Mouse (Mus musculus): ENCODE measurements around the gene Cfdp1. TPM values are rescaled to one million over a fixed set of nuclear protein-coding genes. Genes with fewer than 3 reads are reported as not detected.

The Cfdp1 gene
- total RNA-seq, 4 experiments from 2014 or later, result 27.4 to 37.6 (median 32.7) TPM

DNA sequence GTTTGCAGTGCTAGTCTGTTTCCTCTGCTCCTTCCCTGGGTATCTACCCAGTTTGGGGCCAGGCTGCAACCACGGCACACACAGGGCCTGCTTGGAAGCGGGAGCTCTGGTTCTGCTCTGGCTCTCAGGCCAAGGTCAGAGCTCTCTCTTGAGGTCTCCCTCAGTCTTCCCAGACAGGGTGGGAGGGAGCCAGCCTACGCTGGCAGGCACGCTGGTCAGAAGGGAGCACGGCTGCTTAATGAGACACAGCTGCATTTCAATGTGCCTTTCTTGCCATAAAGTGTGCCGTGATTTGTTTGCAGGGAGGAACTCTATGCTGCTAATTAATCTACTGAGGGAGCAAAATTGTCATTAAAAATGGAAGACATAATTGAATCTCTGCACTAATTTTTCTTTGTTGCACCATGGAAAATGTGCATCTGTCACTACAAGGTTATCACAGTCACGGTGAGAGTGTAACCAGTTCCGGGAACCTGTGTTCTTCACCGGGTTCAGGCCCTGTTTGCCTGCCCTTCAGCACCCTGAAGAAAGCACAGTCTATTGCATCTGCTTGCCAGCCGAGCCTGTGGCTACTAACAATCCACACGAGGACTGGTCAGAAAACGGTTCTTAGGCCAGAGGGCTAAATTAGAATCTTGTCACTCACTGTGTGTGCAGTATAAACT, 84.2 kb downstream of the Cfdp1 start:
- DNase-seq (ENCODE audit: low spot score), result no peak

GRCm38 (mm10) chr8:111769296-111769695, 84.8 kb downstream of the Cfdp1 start:
- DNase-seq (ENCODE audit: low spot score), result no peak

- no peak for DNase-seq (ENCODE audit: low spot score)
Observed at GRCm38 (mm10) chr8:111768651-111769050, 85.4 kb downstream of the Cfdp1 start.

DNA sequence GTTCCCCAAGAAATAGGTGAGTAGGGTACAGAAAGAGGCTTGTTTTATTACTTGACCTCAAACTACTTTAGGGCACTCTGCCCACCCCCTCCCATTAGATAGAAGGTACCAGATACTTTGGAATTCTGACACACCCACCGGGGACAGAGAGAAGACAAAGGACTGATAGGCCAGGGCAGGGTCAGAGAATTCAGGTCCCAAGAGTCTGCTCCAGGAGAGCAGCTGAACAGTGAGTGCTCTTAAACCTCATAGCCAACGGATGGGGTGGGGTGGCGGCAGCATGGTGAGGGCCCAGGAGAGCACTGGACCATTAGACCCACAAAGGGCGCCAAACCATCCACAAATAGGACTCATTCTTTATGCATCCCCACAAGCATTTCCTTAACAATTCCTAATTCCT, 88.5 kb downstream of the Cfdp1 start:
- DNase-seq (ENCODE audit: low spot score), result no peak

- no peak for DNase-seq (ENCODE audit: low spot score)
Observed at GRCm38 (mm10) chr8:111765096-111765495, 89.0 kb downstream of the Cfdp1 start.

DNA sequence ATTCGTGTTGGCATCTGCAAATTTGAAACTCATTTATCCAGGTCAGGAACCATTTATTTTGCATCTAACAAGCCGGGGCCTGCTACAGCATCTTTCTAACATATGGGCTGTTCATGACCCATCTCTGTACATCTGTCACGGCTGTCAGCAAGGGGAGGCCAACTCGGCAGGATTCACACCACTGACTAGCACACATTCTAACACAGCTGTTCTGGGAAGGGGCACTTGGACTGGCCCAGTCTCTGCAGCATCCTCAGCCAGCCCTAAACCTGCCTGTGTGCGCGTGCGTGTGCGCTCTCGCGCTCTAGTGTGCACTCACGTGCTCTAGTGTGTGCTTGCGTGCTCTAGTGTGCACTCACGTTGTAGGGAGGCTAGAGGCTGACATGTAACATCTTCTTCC, 93.4 kb downstream of the Cfdp1 start:
- DNase-seq (ENCODE audit: low spot score), result no peak

- no peak for DNase-seq (ENCODE audit: low spot score)
Observed at GRCm38 (mm10) chr8:111758817-111759216, 95.3 kb downstream of the Cfdp1 start.

DNA sequence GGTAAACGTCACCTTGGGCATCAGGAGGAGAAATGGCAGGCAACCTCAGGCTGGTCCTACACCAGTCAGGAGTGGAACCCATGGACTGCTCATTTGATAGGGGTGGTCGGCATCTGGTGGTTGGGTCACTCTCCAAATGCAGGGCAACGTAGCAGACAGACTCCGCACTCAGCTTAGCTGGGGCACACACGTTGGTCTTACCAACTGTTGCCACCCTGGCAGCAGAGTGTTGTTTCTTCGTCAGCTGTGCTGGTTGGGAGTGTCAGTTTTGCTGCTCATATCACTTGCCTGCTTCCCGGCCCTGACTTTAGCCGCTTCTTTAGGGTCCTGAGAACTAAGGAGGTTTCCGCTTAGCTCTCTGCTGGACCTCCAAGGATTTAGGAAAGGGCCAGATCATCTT, 96.5 kb downstream of the Cfdp1 start:
- no peak for DNase-seq (ENCODE audit: low spot score)

DNA sequence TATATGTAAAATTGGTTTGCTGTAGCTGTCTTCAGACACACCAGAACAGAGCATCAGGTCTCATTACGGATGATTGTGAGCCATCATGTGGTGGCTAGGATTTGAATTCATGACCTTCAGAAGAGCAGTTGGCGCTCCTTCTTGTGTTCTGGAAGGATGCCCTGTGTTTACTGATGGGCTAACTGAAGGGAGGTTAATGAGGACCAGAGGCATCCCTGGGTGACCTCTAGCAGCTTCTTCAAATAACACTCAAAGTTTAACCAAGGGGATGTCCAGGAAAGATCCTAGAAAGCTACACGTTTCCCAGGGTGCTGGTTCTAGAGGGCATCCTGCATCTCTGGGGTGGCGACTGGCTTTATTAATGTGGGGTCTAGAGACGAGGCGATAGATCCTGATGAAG, 99.4 kb downstream of the Cfdp1 start:
- no peak for DNase-seq (ENCODE audit: low spot score)

- no peak for DNase-seq (ENCODE audit: low spot score)
Observed at GRCm38 (mm10) chr8:111754088-111754487, 100.0 kb downstream of the Cfdp1 start.

GRCm38 (mm10) chr8:111748766-111749165, 105.3 kb downstream of the Cfdp1 start:
- no peak for DNase-seq (ENCODE audit: low spot score)

- no peak for DNase-seq (ENCODE audit: low spot score)
Observed at GRCm38 (mm10) chr8:111747866-111748649, 106.0 kb downstream of the Cfdp1 start.

GRCm38 (mm10) chr8:111746582-111747465, 107.3 kb downstream of the Cfdp1 start:
- no peak for DNase-seq (ENCODE audit: low spot score)

- peak; percentile 74 for DNase-seq (ENCODE audit: low spot score)
Observed at GRCm38 (mm10) chr8:111745591-111746418, 108.3 kb downstream of the Cfdp1 start.

- no peak for DNase-seq (ENCODE audit: low spot score)
Observed at GRCm38 (mm10) chr8:111745086-111745485, 109.0 kb downstream of the Cfdp1 start.

DNA sequence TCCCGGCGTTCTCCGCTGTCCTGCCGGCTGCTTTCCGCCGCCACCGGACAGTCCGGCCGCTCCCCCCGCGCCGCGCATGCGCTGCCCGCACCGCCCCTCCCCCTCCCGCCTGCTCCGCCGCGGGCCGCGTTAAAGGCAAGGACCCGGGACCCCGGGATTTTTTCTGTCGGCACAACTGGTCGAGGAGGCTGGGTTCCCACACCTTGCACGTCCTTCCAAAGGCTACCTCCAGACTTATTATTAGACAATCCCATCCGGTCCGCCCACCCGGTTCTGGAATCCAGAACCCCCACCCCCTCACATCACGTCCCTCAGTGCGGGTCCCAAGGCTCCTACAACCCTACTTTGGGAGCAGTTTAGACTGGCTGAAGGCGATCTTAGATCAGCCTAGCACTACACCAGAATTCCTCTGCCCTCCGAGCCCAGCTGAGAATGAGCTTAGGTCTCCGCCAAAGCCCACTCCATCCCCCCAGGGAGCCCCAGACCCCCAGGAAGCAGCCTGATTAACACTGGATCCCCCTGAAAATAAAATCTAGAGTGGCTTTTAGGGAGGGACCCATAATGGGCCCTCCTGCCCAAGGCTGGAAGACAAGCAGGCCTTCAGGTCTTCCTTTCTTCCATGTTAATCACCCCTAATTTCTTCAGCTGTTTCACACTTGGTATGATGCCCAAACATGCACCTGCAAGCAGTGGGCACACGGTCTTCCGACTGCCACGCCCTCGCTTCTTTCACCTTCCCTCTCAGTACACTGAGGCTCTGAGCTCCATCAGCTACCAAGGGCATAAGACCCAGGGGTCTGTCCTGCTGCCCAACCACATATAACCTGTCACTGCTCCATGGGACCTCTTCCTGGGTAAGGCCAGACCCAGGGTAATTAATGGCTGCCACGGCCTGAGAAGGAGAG, 110.0 kb downstream of the Cfdp1 start, which contains the start of gene Bcar1:
Gene Bcar1 (minus strand): TSS at position 18 of the 905 bp plus-strand sequence.
- peak; percentile 73 for DNase-seq (ENCODE audit: low spot score)

GRCm38 (mm10) chr8:111743101-111743791, 110.8 kb downstream of the Cfdp1 start:
- no peak for DNase-seq (ENCODE audit: low spot score)

GRCm38 (mm10) chr8:111742261-111743037, 111.6 kb downstream of the Cfdp1 start:
- no peak for DNase-seq (ENCODE audit: low spot score)

DNA sequence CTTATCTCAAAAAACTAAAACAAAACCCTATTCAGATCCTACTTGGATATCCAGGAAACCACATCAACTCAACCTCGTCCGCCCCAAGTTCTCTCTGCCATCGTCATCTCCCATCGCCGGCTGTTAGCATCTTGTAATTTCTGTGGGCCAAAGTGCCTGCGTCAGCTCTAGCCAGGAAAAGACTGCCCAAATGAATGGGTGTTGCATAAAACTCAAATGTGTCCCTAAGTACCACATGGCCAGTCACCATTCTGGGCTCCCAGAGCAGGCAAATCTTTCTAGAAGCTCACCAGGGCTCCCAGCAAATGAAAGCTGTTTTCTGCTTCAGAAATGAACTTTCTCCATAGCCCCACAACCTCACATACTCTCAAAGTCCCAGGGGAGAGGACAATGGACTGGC, 112.5 kb downstream of the Cfdp1 start:
- no peak for DNase-seq (ENCODE audit: low spot score)

All from heart, adult 8-10 months (tissue).